Mouse (Mus musculus) limb, embryonic 13.5 days (tissue): ENCODE results near the gene Dpf2. TPM values are rescaled to one million over a fixed set of nuclear protein-coding genes. Genes with fewer than 3 reads are reported as not detected.

Source experiments
- ATAC-seq: fragments of 200-750 bp; cut with Nextera tagmentation; 2 replicates; pipeline ENCODE4 v1.8.0; 2017; ENCODE audit warnings: low read depth, moderate number of reproducible peaks, moderate TSS enrichment; ENCODE audit not compliant: low FRiP score
- H3K27ac ChIP-seq: fragments of 300-500 bp; sonication (generic); 2 replicates; pipeline ENCODE4 v1.5.1; 2015; ENCODE audit warnings: inconsistent platforms, mild to moderate bottlenecking, moderate library complexity
- H3K27me3 ChIP-seq: fragments of 300-500 bp; sonication (generic); 2 replicates; pipeline ENCODE4 v1.6.1; 2015; ENCODE audit warnings: mild to moderate bottlenecking, inconsistent platforms
- H3K36me3 ChIP-seq: fragments of 300-500 bp; sonication (generic); 2 replicates; pipeline ENCODE4 v1.6.1; 2015; ENCODE audit warnings: inconsistent platforms, mild to moderate bottlenecking, moderate library complexity
- H3K4me1 ChIP-seq: fragments of 300-500 bp; sonication (generic); 2 replicates; pipeline ENCODE4 v1.6.1; 2015; ENCODE audit warnings: inconsistent platforms
- H3K4me2 ChIP-seq: fragments of 300-500 bp; sonication (generic); replicated peaks from 2 replicates; pipeline ENCODE4 v1.6.1; 2015; ENCODE audit warnings: inconsistent platforms, mild to moderate bottlenecking, moderate library complexity
- H3K4me3 ChIP-seq: fragments of 300-500 bp; sonication (generic); 2 replicates; pipeline ENCODE4 v1.5.1; 2015; ENCODE audit warnings: moderate library complexity, mild to moderate bottlenecking, inconsistent platforms
- H3K9ac ChIP-seq: fragments of 300-500 bp; sonication (generic); 2 replicates; pipeline ENCODE4 v1.6.1; 2015; ENCODE audit warnings: mild to moderate bottlenecking, inconsistent platforms
- H3K9me3 ChIP-seq: fragments of 300-500 bp; sonication (generic); 2 replicates; pipeline ENCODE4 v1.6.1; 2016; ENCODE audit warnings: inconsistent platforms
- WGBS: fragments of 180-500 bp; shearing (Covaris S2); methylation state at CpG from one replicate; pipeline ENCODE4 v1.1.7; 2015; 5-methylcytosine and 5-hydroxymethylcytosine counted together
- polyA plus RNA-seq: library from polyadenylated mRNA; unstranded; fragments of >200 nt; fragmentation: Nextera tagmentation; extraction: Ambion mirVana; gene quantifications from 2 replicates; pipeline ENCODE4 v1.2.1, GENCODE M21; 2015

The Dpf2 gene
- polyA plus RNA-seq: 174 and 185 TPM in 2 replicates

GRCm38 (mm10) chr19:5913007-5913719, at the start of gene Dpf2:
Gene Dpf2, minus strand, starts transcription at chr19:5913010.
- no peak for ATAC-seq
- WGBS: 21% methylated on average over 13 of the region's 13 CpGs
- H3K4me1 ChIP-seq: peaks cover 33% of the 10 kb centered on the region
- peak within 1 kb of the TSS; percentile 99 for H3K4me3 ChIP-seq
- no peaks in the 10 kb centered on the region for H3K9me3 ChIP-seq
- H3K27ac ChIP-seq: peak within 1 kb of the TSS; percentile 91
- H3K27me3 ChIP-seq: no peaks in the 10 kb centered on the region
- peaks cover 20% of the 10 kb centered on the region for H3K36me3 ChIP-seq
- H3K4me2 ChIP-seq: peak within 1 kb of the TSS; percentile 88
- H3K9ac ChIP-seq: peak within 1 kb of the TSS; percentile 97

GRCm38 (mm10) chr19:5957371-5957770, 44.6 kb upstream of the Dpf2 start:
- peaks cover 21% of the 10 kb centered on the region for H3K4me1 ChIP-seq
- no peak overlapping the region for H3K4me2 ChIP-seq
- H3K4me3 ChIP-seq: no peak overlapping the region
- no peak for ATAC-seq
- no peak overlapping the region for H3K27ac ChIP-seq
- H3K27me3 ChIP-seq: no peaks in the 10 kb centered on the region
- 91% methylated on average over 5 of the region's 5 CpGs for WGBS
- peaks cover 77% of the 10 kb centered on the region for H3K36me3 ChIP-seq
- H3K9me3 ChIP-seq: no peaks in the 10 kb centered on the region
- H3K9ac ChIP-seq: no peak overlapping the region

GRCm38 (mm10) chr19:5956685-5957084, 43.9 kb upstream of the Dpf2 start:
- H3K27ac ChIP-seq: no peak overlapping the region
- no peak overlapping the region for H3K4me2 ChIP-seq
- WGBS: 38% methylated on average over 3 of the region's 3 CpGs
- H3K36me3 ChIP-seq: peaks cover 84% of the 10 kb centered on the region
- peaks cover 16% of the 10 kb centered on the region; the same call in 1 of the 2 replicates for H3K4me1 ChIP-seq
- no peak overlapping the region for H3K4me3 ChIP-seq
- H3K27me3 ChIP-seq: no peaks in the 10 kb centered on the region
- H3K9me3 ChIP-seq: no peaks in the 10 kb centered on the region
- no peak overlapping the region for H3K9ac ChIP-seq
- ATAC-seq: peak; percentile 54; the same call in 1 of the 2 replicates

- H3K4me3 ChIP-seq: no peak overlapping the region
- peaks cover 85% of the 10 kb centered on the region for H3K36me3 ChIP-seq
- peaks cover 9% of the 10 kb centered on the region; the same call in 1 of the 2 replicates for H3K4me1 ChIP-seq
- 85% methylated on average over 28 of the region's 28 CpGs for WGBS
- H3K27me3 ChIP-seq: no peaks in the 10 kb centered on the region
- no peak overlapping the region for H3K27ac ChIP-seq
- H3K9me3 ChIP-seq: no peaks in the 10 kb centered on the region
- no peak overlapping the region for H3K4me2 ChIP-seq
- H3K9ac ChIP-seq: no peak overlapping the region
- no peak; the same call in 1 of the 2 replicates for ATAC-seq
These were observed 43.2 kb upstream of the Dpf2 start for GRCm38 (mm10) chr19:5955704-5956670.

GRCm38 (mm10) chr19:5954936-5955335, 42.1 kb upstream of the Dpf2 start:
- 87% methylated on average over 10 of the region's 10 CpGs for WGBS
- peaks cover 93% of the 10 kb centered on the region for H3K36me3 ChIP-seq
- H3K9me3 ChIP-seq: no peaks in the 10 kb centered on the region
- H3K27ac ChIP-seq: no peak overlapping the region
- H3K9ac ChIP-seq: no peak overlapping the region
- no peak for ATAC-seq
- H3K27me3 ChIP-seq: no peaks in the 10 kb centered on the region
- no peak overlapping the region for H3K4me2 ChIP-seq
- peaks cover 7% of the 10 kb centered on the region; the same call in 1 of the 2 replicates for H3K4me1 ChIP-seq
- no peak overlapping the region for H3K4me3 ChIP-seq

GRCm38 (mm10) chr19:5954031-5954710, 41.4 kb upstream of the Dpf2 start:
- 70% methylated on average over 22 of the region's 22 CpGs for WGBS
- no peaks in the 10 kb centered on the region for H3K9me3 ChIP-seq
- H3K27me3 ChIP-seq: no peaks in the 10 kb centered on the region
- H3K9ac ChIP-seq: peak overlapping the region; percentile 19; the same call in 1 of the 2 replicates
- H3K4me1 ChIP-seq: peaks cover 7% of the 10 kb centered on the region; the same call in 1 of the 2 replicates
- no peak for ATAC-seq
- H3K4me2 ChIP-seq: no peak overlapping the region
- no peak overlapping the region for H3K27ac ChIP-seq
- H3K4me3 ChIP-seq: no peak overlapping the region
- peaks cover 92% of the 10 kb centered on the region for H3K36me3 ChIP-seq

- Histone ChIP-seq H3K36me3 (peaks cover 92% of the 10 kb centered on the region), H3K4me3 (no peak overlapping the region), H3K4me2 (no peak overlapping the region), H3K9ac (no peak overlapping the region), H3K4me1 (peaks cover 7% of the 10 kb centered on the region; the same call in 1 of the 2 replicates), H3K27me3 (no peaks in the 10 kb centered on the region), H3K27ac (no peak overlapping the region), H3K9me3 (no peaks in the 10 kb centered on the region)
- no peak for ATAC-seq
- 90% methylated on average over 19 of the region's 19 CpGs for WGBS
These were observed 40.5 kb upstream of the Dpf2 start for GRCm38 (mm10) chr19:5953201-5953770.

GRCm38 (mm10) chr19:5952071-5952691, 39.4 kb upstream of the Dpf2 start:
- no peak overlapping the region for H3K9ac ChIP-seq
- peaks cover 7% of the 10 kb centered on the region; the same call in 1 of the 2 replicates for H3K4me1 ChIP-seq
- H3K4me3 ChIP-seq: no peak overlapping the region
- H3K27ac ChIP-seq: no peak overlapping the region
- H3K36me3 ChIP-seq: peaks cover 93% of the 10 kb centered on the region
- no peaks in the 10 kb centered on the region for H3K27me3 ChIP-seq
- 73% methylated on average over 13 of the region's 13 CpGs for WGBS
- H3K9me3 ChIP-seq: no peaks in the 10 kb centered on the region
- H3K4me2 ChIP-seq: no peak overlapping the region
- no peak for ATAC-seq

- H3K9ac ChIP-seq: no peak overlapping the region
- no peak overlapping the region for H3K4me3 ChIP-seq
- H3K36me3 ChIP-seq: peaks cover 93% of the 10 kb centered on the region
- H3K4me2 ChIP-seq: no peak overlapping the region
- 88% methylated on average over 16 of the region's 16 CpGs for WGBS
- H3K9me3 ChIP-seq: no peaks in the 10 kb centered on the region
- no peaks in the 10 kb centered on the region for H3K27me3 ChIP-seq
- no peak overlapping the region for H3K27ac ChIP-seq
- H3K4me1 ChIP-seq: peaks cover 7% of the 10 kb centered on the region; the same call in 1 of the 2 replicates
- no peak for ATAC-seq
These were observed 38.8 kb upstream of the Dpf2 start for GRCm38 (mm10) chr19:5951631-5952030.

GRCm38 (mm10) chr19:5950218-5950617, 37.4 kb upstream of the Dpf2 start:
- ATAC-seq: no peak
- no peak overlapping the region for H3K4me3 ChIP-seq
- H3K9me3 ChIP-seq: no peaks in the 10 kb centered on the region
- H3K27ac ChIP-seq: no peak overlapping the region
- peaks cover 96% of the 10 kb centered on the region for H3K36me3 ChIP-seq
- H3K4me1 ChIP-seq: peaks cover 1% of the 10 kb centered on the region; the same call in 1 of the 2 replicates
- WGBS: 95% methylated on average over 11 of the region's 11 CpGs
- H3K27me3 ChIP-seq: no peaks in the 10 kb centered on the region
- no peak overlapping the region for H3K4me2 ChIP-seq
- H3K9ac ChIP-seq: no peak overlapping the region

GRCm38 (mm10) chr19:5945891-5946290, 33.1 kb upstream of the Dpf2 start:
- WGBS: 82% methylated on average over 8 of the region's 8 CpGs
- Histone ChIP-seq H3K4me2 (no peak overlapping the region), H3K9me3 (no peaks in the 10 kb centered on the region), H3K36me3 (peaks cover 95% of the 10 kb centered on the region), H3K27ac (no peak overlapping the region; the same call in 1 of the 2 replicates), H3K9ac (no peak overlapping the region), H3K4me1 (peaks cover 5% of the 10 kb centered on the region; the same call in 1 of the 2 replicates), H3K27me3 (no peaks in the 10 kb centered on the region), H3K4me3 (no peak overlapping the region)
- no peak for ATAC-seq
